Mouse (Mus musculus): Measurements from ENCODE around the gene Cdh20. TPM values are rescaled to one million over a fixed set of nuclear protein-coding genes. Genes with fewer than 3 reads are reported as not detected.

Gene Cdh20
- polyA plus RNA-seq, 1 experiment from 2014 or later = 0.33 TPM

- Histone ChIP-seq H3K27ac (no peak overlapping the region), H3K4me1 (no peaks in the 10 kb centered on the region), H3K9ac (no peak overlapping the region), H3K4me3 (no peak overlapping the region), H3K4me2 (replicated peaks) (no peak overlapping the region), H3K36me3 (no peaks in the 10 kb centered on the region), H3K9me3 (no peaks in the 10 kb centered on the region), H3K27me3 (no peaks in the 10 kb centered on the region)
- no peak for ATAC-seq (ENCODE audit: insufficient number of reproducible peaks, insufficient read depth, low FRiP score, low TSS enrichment)
- 93% methylated on average over 2 of the region's 2 CpGs for WGBS
Observed at GRCm38 (mm10) chr1:104807214-104807613, 38.9 kb downstream of the Cdh20 start.

- Histone ChIP-seq H3K4me2 (replicated peaks) (no peak overlapping the region), H3K36me3 (no peaks in the 10 kb centered on the region), H3K9me3 (no peaks in the 10 kb centered on the region), H3K27ac (no peak overlapping the region), H3K4me3 (no peak overlapping the region), H3K4me1 (no peaks in the 10 kb centered on the region), H3K27me3 (no peaks in the 10 kb centered on the region), H3K9ac (no peak overlapping the region)
- 83% methylated on average over 2 of the region's 2 CpGs for WGBS
- no peak for ATAC-seq (ENCODE audit: insufficient number of reproducible peaks, insufficient read depth, low FRiP score, low TSS enrichment)
Observed at GRCm38 (mm10) chr1:104817510-104817909, 49.2 kb downstream of the Cdh20 start.

GRCm38 (mm10) chr1:104828106-104828505 is 59.8 kb downstream of the Cdh20 start:
- no peak for ATAC-seq (ENCODE audit: insufficient number of reproducible peaks, insufficient read depth, low FRiP score, low TSS enrichment)
- H3K27ac ChIP-seq = no peak overlapping the region
- no peaks in the 10 kb centered on the region for H3K9me3 ChIP-seq
- H3K27me3 ChIP-seq = no peaks in the 10 kb centered on the region
- no peak overlapping the region for H3K4me3 ChIP-seq
- H3K4me2 ChIP-seq (replicated peaks) = no peak overlapping the region
- no peak overlapping the region for H3K9ac ChIP-seq
- 94% methylated on average over 2 of the region's 2 CpGs for WGBS
- H3K4me1 ChIP-seq = no peaks in the 10 kb centered on the region
- H3K36me3 ChIP-seq = no peaks in the 10 kb centered on the region

GRCm38 (mm10) chr1:104838206-104838915 is 70.0 kb downstream of the Cdh20 start:
- H3K4me1 ChIP-seq = no peaks in the 10 kb centered on the region
- no peak overlapping the region for H3K9ac ChIP-seq
- no peak for ATAC-seq (ENCODE audit: insufficient number of reproducible peaks, insufficient read depth, low FRiP score, low TSS enrichment)
- no peak overlapping the region for H3K4me3 ChIP-seq
- no peaks in the 10 kb centered on the region for H3K27me3 ChIP-seq
- no peaks in the 10 kb centered on the region for H3K36me3 ChIP-seq
- H3K27ac ChIP-seq = no peak overlapping the region
- no peak overlapping the region for H3K4me2 ChIP-seq (replicated peaks)
- 57% methylated on average over 4 of the region's 4 CpGs for WGBS
- no peaks in the 10 kb centered on the region for H3K9me3 ChIP-seq

GRCm38 (mm10) chr1:104839051-104839450 is 70.7 kb downstream of the Cdh20 start:
- ATAC-seq (ENCODE audit: insufficient number of reproducible peaks, insufficient read depth, low FRiP score, low TSS enrichment) = no peak
- H3K9ac ChIP-seq = no peak overlapping the region
- H3K27ac ChIP-seq = no peak overlapping the region
- no peak overlapping the region for H3K4me3 ChIP-seq
- H3K4me1 ChIP-seq = no peaks in the 10 kb centered on the region
- no peaks in the 10 kb centered on the region for H3K9me3 ChIP-seq
- H3K4me2 ChIP-seq (replicated peaks) = no peak overlapping the region
- H3K27me3 ChIP-seq = no peaks in the 10 kb centered on the region
- H3K36me3 ChIP-seq = no peaks in the 10 kb centered on the region

- Histone ChIP-seq H3K9me3 (no peaks in the 10 kb centered on the region), H3K4me2 (replicated peaks) (no peak overlapping the region), H3K27ac (no peak overlapping the region), H3K4me1 (no peaks in the 10 kb centered on the region), H3K27me3 (no peaks in the 10 kb centered on the region), H3K4me3 (no peak overlapping the region), H3K36me3 (no peaks in the 10 kb centered on the region), H3K9ac (no peak overlapping the region)
- 52% methylated on average over 2 of the region's 2 CpGs for WGBS
- ATAC-seq (ENCODE audit: insufficient number of reproducible peaks, insufficient read depth, low FRiP score, low TSS enrichment) = no peak
Observed at GRCm38 (mm10) chr1:104848256-104848919, 80.1 kb downstream of the Cdh20 start.

GRCm38 (mm10) chr1:104848920-104849272 is 80.6 kb downstream of the Cdh20 start:
- Histone ChIP-seq H3K4me2 (replicated peaks) (no peak overlapping the region), H3K4me1 (no peaks in the 10 kb centered on the region), H3K36me3 (no peaks in the 10 kb centered on the region), H3K9me3 (no peaks in the 10 kb centered on the region), H3K9ac (no peak overlapping the region), H3K27me3 (no peaks in the 10 kb centered on the region), H3K27ac (no peak overlapping the region), H3K4me3 (no peak overlapping the region)
- 49% methylated on average over 4 of the region's 4 CpGs for WGBS
- ATAC-seq (ENCODE audit: insufficient number of reproducible peaks, insufficient read depth, low FRiP score, low TSS enrichment) = no peak

GRCm38 (mm10) chr1:104877384-104877783 is 109.1 kb downstream of the Cdh20 start:
- Histone ChIP-seq H3K27me3 (no peaks in the 10 kb centered on the region), H3K9me3 (no peaks in the 10 kb centered on the region), H3K9ac (no peak overlapping the region), H3K4me3 (no peak overlapping the region), H3K4me2 (replicated peaks) (no peak overlapping the region), H3K4me1 (no peaks in the 10 kb centered on the region), H3K36me3 (no peaks in the 10 kb centered on the region), H3K27ac (no peak overlapping the region)
- ATAC-seq (ENCODE audit: insufficient number of reproducible peaks, insufficient read depth, low FRiP score, low TSS enrichment) = no peak
- 77% methylated on average over 1 of the region's 1 CpGs for WGBS

- Histone ChIP-seq H3K4me2 (replicated peaks) (no peak overlapping the region), H3K4me1 (no peaks in the 10 kb centered on the region), H3K4me3 (no peak overlapping the region), H3K9me3 (no peaks in the 10 kb centered on the region), H3K27ac (no peak overlapping the region), H3K27me3 (no peaks in the 10 kb centered on the region), H3K36me3 (no peaks in the 10 kb centered on the region), H3K9ac (no peak overlapping the region)
- no peak for ATAC-seq (ENCODE audit: insufficient number of reproducible peaks, insufficient read depth, low FRiP score, low TSS enrichment)
Observed at GRCm38 (mm10) chr1:104901815-104902214, 133.5 kb downstream of the Cdh20 start.

GRCm38 (mm10) chr1:104903409-104903808 is 135.1 kb downstream of the Cdh20 start:
- Histone ChIP-seq H3K27ac (no peak overlapping the region), H3K9me3 (no peaks in the 10 kb centered on the region), H3K4me1 (no peaks in the 10 kb centered on the region), H3K4me3 (no peak overlapping the region), H3K27me3 (no peaks in the 10 kb centered on the region), H3K9ac (no peak overlapping the region), H3K4me2 (replicated peaks) (no peak overlapping the region), H3K36me3 (no peaks in the 10 kb centered on the region)
- WGBS = 58% methylated on average over 5 of the region's 5 CpGs
- ATAC-seq (ENCODE audit: insufficient number of reproducible peaks, insufficient read depth, low FRiP score, low TSS enrichment) = no peak

- no peaks in the 10 kb centered on the region for H3K9me3 ChIP-seq
- H3K4me2 ChIP-seq (replicated peaks) = no peak overlapping the region
- H3K27ac ChIP-seq = no peak overlapping the region
- ATAC-seq (ENCODE audit: insufficient number of reproducible peaks, insufficient read depth, low FRiP score, low TSS enrichment) = no peak
- H3K27me3 ChIP-seq = no peaks in the 10 kb centered on the region
- 50% methylated on average over 3 of the region's 3 CpGs for WGBS
- no peak overlapping the region for H3K9ac ChIP-seq
- 0 out of 2 replicates have a peak, but pooled peaks cover 4% of the 10 kb centered on the region for H3K4me1 ChIP-seq
- no peak overlapping the region for H3K4me3 ChIP-seq
- H3K36me3 ChIP-seq = no peaks in the 10 kb centered on the region
Observed at GRCm38 (mm10) chr1:104912407-104912806, 144.1 kb downstream of the Cdh20 start.

GRCm38 (mm10) chr1:104916507-104916906 is 148.2 kb downstream of the Cdh20 start:
- Histone ChIP-seq H3K4me3 (no peak overlapping the region), H3K27ac (no peak overlapping the region), H3K9me3 (no peaks in the 10 kb centered on the region), H3K27me3 (no peaks in the 10 kb centered on the region), H3K9ac (no peak overlapping the region), H3K4me2 (replicated peaks) (no peak overlapping the region), H3K36me3 (no peaks in the 10 kb centered on the region), H3K4me1 (0 out of 2 replicates have a peak, but pooled peaks cover 4% of the 10 kb centered on the region)
- WGBS = 69% methylated on average over 2 of the region's 2 CpGs
- ATAC-seq (ENCODE audit: insufficient number of reproducible peaks, insufficient read depth, low FRiP score, low TSS enrichment) = no peak
